ENCODE assay signal across 8 mouse cellular contexts in genomic region chr8:89849416-89850208, GRCm38 (mm10).
DNase-seq lines count a peak whose midpoint lies in the region; ATAC-seq and TF ChIP-seq lines count a peak whose summit lies in the region.

No protein-coding gene starts in this region.

- no peaks in the 10 kb centered on the region for H3K27me3 ChIP-seq in kidney, adult 2 months (replicated peaks; ENCODE audit: control insufficient read depth, insufficient read depth, low read length)
- H3K27me3 ChIP-seq in kidney, embryonic 16.5 days (ENCODE audit: insufficient read depth, low read length) = no peaks in the 10 kb centered on the region
- H3K27me3 ChIP-seq in midbrain, embryonic 15.5 days (replicated peaks) = no peaks in the 10 kb centered on the region

- no peaks in the 10 kb centered on the region for H3K4me1 ChIP-seq in kidney, adult 2 months (ENCODE audit: control insufficient read depth, insufficient read depth, low read length)
- H3K4me1 ChIP-seq in kidney, embryonic 16.5 days (ENCODE audit: insufficient read depth, low read length) = no peaks in the 10 kb centered on the region
- H3K4me1 ChIP-seq in midbrain, embryonic 15.5 days = peaks cover 8% of the 10 kb centered on the region

- 65% methylated on average over 7 of the region's 7 CpGs for WGBS in kidney, adult 2 months
- WGBS in kidney, embryonic 16.5 days = 71% methylated on average over 7 of the region's 7 CpGs
- WGBS in midbrain, embryonic 15.5 days = 42% methylated on average over 7 of the region's 7 CpGs

- peak; percentile 28 for DNase-seq in kidney, adult 2 months
- peak; percentile 79 to 80 for DNase-seq in cerebellum, postnatal 14 days
- peak; percentile 56 to 61 for DNase-seq in frontal cortex, postnatal 25 days (ENCODE audit: low spot score in 2 of 2)
- DNase-seq in layer of hippocampus, adult 9-11 months = peak; percentile 71
- DNase-seq in thymus, postnatal 25 days = no peak

- no peak for ATAC-seq in kidney, embryonic 16.5 days (ENCODE audit: low FRiP score, low TSS enrichment)
- ATAC-seq in midbrain, embryonic 15.5 days (replicated peaks) = peak; percentile 87
- ATAC-seq in CD4-positive, CD25-positive, alpha-beta regulatory T cell, adult 4 months = no peak

- no peaks in the 10 kb centered on the region for H3K36me3 ChIP-seq in kidney, adult 2 months (ENCODE audit: control insufficient read depth, insufficient read depth, low read length)
- no peaks in the 10 kb centered on the region for H3K36me3 ChIP-seq in kidney, embryonic 16.5 days (ENCODE audit: insufficient read depth, low read length)
- no peaks in the 10 kb centered on the region for H3K36me3 ChIP-seq in midbrain, embryonic 15.5 days (replicated peaks)

- no peaks in the 10 kb centered on the region for H3K9me3 ChIP-seq in kidney, embryonic 16.5 days (ENCODE audit: low read length)
- no peaks in the 10 kb centered on the region for H3K9me3 ChIP-seq in midbrain, embryonic 15.5 days

- no peak overlapping the region for H3K4me2 ChIP-seq in kidney, embryonic 16.5 days (replicated peaks; ENCODE audit: low read depth, low read length)
- no peak overlapping the region for H3K4me2 ChIP-seq in midbrain, embryonic 15.5 days

- TF ChIP-seq POLR2A in kidney, adult 2 months (IDR thresholded peaks at IDR 0.05; ENCODE audit: low read depth, low read length) = no peak

- peak; percentile 58; the same call in 1 of the 2 replicates for TF ChIP-seq CTCF in kidney, adult 2 months (conservative IDR thresholded peaks at IDR 0.05; ENCODE audit: insufficient read depth, insufficient read length, low read depth, low read length)

- no peak overlapping the region for H3K4me3 ChIP-seq in kidney, adult 2 months (ENCODE audit: insufficient read depth, low read depth, low read length)
- no peak overlapping the region for H3K4me3 ChIP-seq in kidney, embryonic 16.5 days (ENCODE audit: low read length)
- no peak overlapping the region for H3K4me3 ChIP-seq in midbrain, embryonic 15.5 days

- no peak overlapping the region for H3K27ac ChIP-seq in kidney, adult 2 months (ENCODE audit: insufficient read depth, low read depth, low read length)
- H3K27ac ChIP-seq in kidney, embryonic 16.5 days (ENCODE audit: low read length) = no peak overlapping the region
- H3K27ac ChIP-seq in midbrain, embryonic 15.5 days = peak overlapping the region; percentile 81

- no peak overlapping the region for H3K9ac ChIP-seq in kidney, embryonic 16.5 days (replicated peaks; ENCODE audit: low read length)
- no peak overlapping the region for H3K9ac ChIP-seq in midbrain, embryonic 15.5 days
